Mouse (Mus musculus) forebrain, embryonic 11.5 days (tissue): ENCODE measurements around the gene Olfr600. TPM values are rescaled to one million over a fixed set of nuclear protein-coding genes. Genes with fewer than 3 reads are reported as not detected.
"Not testable (repeated sequence)": the region's sequence is repeated elsewhere in the genome, so short reads cannot be mapped to it uniquely, and the experiment has no call there.

Source experiments
- ATAC-seq: fragments of 200-750 bp; cut with Nextera tagmentation; replicated peaks from 2 replicates; pipeline ENCODE4 v1.8.0; 2017; ENCODE audit warnings: moderate TSS enrichment; ENCODE audit not compliant: low FRiP score
- DNase-seq: peaks from one replicate; pipeline ENCODE4 v3.0.0-alpha.2; 2017; ENCODE audit warnings: low spot score
- H3K27ac ChIP-seq: fragments of 300-500 bp; sonication (generic); 2 replicates; pipeline ENCODE4 v1.5.1; 2014; ENCODE audit warnings: low read depth, low read length
- H3K27me3 ChIP-seq: fragments of 300-500 bp; sonication (generic); 2 replicates; pipeline ENCODE4 v1.6.1; 2014; ENCODE audit warnings: mild to moderate bottlenecking, low read length, mixed read lengths; ENCODE audit not compliant: control insufficient read depth, insufficient read depth
- H3K36me3 ChIP-seq: fragments of 300-500 bp; sonication (generic); 2 replicates; pipeline ENCODE4 v1.6.1; 2014; ENCODE audit warnings: mild to moderate bottlenecking, low read length, moderate library complexity, mixed read lengths; ENCODE audit not compliant: control insufficient read depth, insufficient read depth
- H3K4me1 ChIP-seq: fragments of 300-500 bp; sonication (generic); replicated peaks from 2 replicates; pipeline ENCODE4 v1.6.1; 2014; ENCODE audit warnings: low read length, mixed read lengths; ENCODE audit not compliant: control insufficient read depth, insufficient read depth
- H3K4me2 ChIP-seq: fragments of 300-500 bp; sonication (generic); 2 replicates; pipeline ENCODE4 v1.6.1; 2014; ENCODE audit warnings: low read depth, mild to moderate bottlenecking, low read length, moderate library complexity, mixed read lengths; ENCODE audit not compliant: severe bottlenecking
- H3K4me3 ChIP-seq: fragments of 300-500 bp; sonication (generic); 2 replicates; pipeline ENCODE4 v1.5.1; 2014; ENCODE audit warnings: low read depth, low read length
- H3K9ac ChIP-seq: fragments of 300-500 bp; sonication (generic); 2 replicates; pipeline ENCODE4 v1.6.1; 2014; ENCODE audit warnings: low read length
- H3K9me3 ChIP-seq: fragments of 300-500 bp; sonication (generic); 2 replicates; pipeline ENCODE4 v1.6.1; 2016; ENCODE audit warnings: low read length, mixed read lengths; ENCODE audit not compliant: control insufficient read depth
- WGBS: fragments of 180-500 bp; shearing (Covaris S2); extraction: QIAGEN DNeasy Blood & Tissue Kit; methylation state at CpG from one replicate; pipeline ENCODE4 v1.1.7; 2014; 5-methylcytosine and 5-hydroxymethylcytosine counted together
- polyA plus RNA-seq: library from polyadenylated mRNA; unstranded; fragments of >200 nt; fragmentation: Nextera tagmentation; extraction: Ambion mirVana; gene quantifications from 2 replicates; pipeline ENCODE4 v1.2.1, GENCODE M21; 2014

Olfr600 gene
- not detected in 2 replicates for polyA plus RNA-seq

- Histone ChIP-seq H3K27ac (no peak within 1 kb of the TSS), H3K4me1 (no peaks in the 10 kb centered on the region), H3K36me3 (no peaks in the 10 kb centered on the region), H3K27me3 (no peaks in the 10 kb centered on the region), H3K4me3 (no peak within 1 kb of the TSS), H3K4me2 (no peak within 1 kb of the TSS), H3K9me3 (no peaks in the 10 kb centered on the region), H3K9ac (no peak within 1 kb of the TSS)
- DNase-seq (no peak), ATAC-seq (no peak)
Observed at GRCm38 (mm10) chr7:103349569-103349968, at the start of gene Olfr600. Gene Olfr600 (minus strand): TSS chr7:103349669.

GRCm38 (mm10) chr7:103398981-103399380 is 49.5 kb upstream of the Olfr600 start:
- H3K36me3 ChIP-seq: no peaks in the 10 kb centered on the region
- ATAC-seq (no peak), DNase-seq (no peak)
- no peaks in the 10 kb centered on the region for H3K27me3 ChIP-seq
- no peak overlapping the region for H3K27ac ChIP-seq
- H3K9me3 ChIP-seq: no peaks in the 10 kb centered on the region
- no peak overlapping the region for H3K4me2 ChIP-seq
- no peaks in the 10 kb centered on the region for H3K4me1 ChIP-seq
- H3K4me3 ChIP-seq: no peak overlapping the region
- H3K9ac ChIP-seq: no peak overlapping the region
- WGBS: 4% methylated on average over 1 of the region's 1 CpGs

DNA sequence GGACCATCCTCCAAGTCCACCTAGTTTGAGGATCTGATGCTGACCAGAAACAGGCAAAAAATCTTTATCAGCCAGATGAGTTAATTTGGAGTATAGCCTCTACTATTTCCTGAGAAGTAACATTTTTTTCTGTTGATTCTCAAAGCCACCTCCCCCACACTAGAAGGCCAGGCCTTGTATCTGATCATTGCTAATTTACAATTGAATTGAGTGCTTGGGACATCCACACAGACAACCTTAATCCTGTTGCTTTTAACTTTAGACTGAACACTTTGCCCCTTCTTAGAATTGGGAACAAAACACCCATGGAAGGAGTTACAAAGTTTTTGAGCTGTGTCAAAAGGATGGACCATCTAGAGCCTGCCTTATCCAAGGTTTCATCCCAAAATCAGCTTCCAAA is 48.3 kb upstream of the Olfr600 start:
- Histone ChIP-seq H3K27me3 (no peaks in the 10 kb centered on the region), H3K27ac (no peak overlapping the region), H3K36me3 (no peaks in the 10 kb centered on the region), H3K4me2 (no peak overlapping the region), H3K9ac (no peak overlapping the region), H3K4me1 (no peaks in the 10 kb centered on the region), H3K4me3 (no peak overlapping the region), H3K9me3 (no peaks in the 10 kb centered on the region)
- ATAC-seq (no peak), DNase-seq (no peak)

DNA sequence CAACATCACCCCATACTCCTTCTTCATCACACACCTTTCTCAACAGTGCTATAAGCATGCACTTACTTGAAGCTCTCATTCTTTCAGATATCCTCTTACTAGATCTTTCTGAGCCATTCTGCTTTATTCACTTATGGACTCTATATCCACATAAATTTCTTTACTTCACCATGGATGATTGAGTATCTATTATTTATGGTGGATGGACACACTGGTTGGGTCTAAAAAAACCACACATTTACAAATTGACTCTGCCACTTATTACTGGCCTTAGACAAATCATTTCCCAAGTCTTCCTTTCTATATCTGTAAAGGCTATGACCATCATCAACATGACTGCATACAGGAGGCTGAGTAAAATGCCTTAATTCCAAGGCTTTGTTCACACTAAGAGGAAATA is 36.6 kb upstream of the Olfr600 start, which contains the start of gene Olfr603:
Olfr603 (minus strand) TSS at position 101 of the 400 bp plus-strand sequence.
- H3K27me3 ChIP-seq: no peaks in the 10 kb centered on the region
- ATAC-seq: no peak

GRCm38 (mm10) chr7:103362555-103362954 is 13.1 kb upstream of the Olfr600 start, which contains the start of gene Olfr601:
Gene Olfr601 (minus strand): TSS chr7:103362655.
- Histone ChIP-seq H3K4me3 (no peak within 1 kb of the TSS), H3K9me3 (no peaks in the 10 kb centered on the region), H3K27ac (no peak within 1 kb of the TSS), H3K36me3 (no peaks in the 10 kb centered on the region), H3K27me3 (no peaks in the 10 kb centered on the region), H3K4me1 (no peaks in the 10 kb centered on the region), H3K4me2 (no peak within 1 kb of the TSS), H3K9ac (no peak within 1 kb of the TSS)
- 97% methylated on average over 1 of the region's 1 CpGs for WGBS
- no peak for DNase-seq
- ATAC-seq: no peak

More for the DNA sequence above, 36.6 kb upstream of the Olfr600 start, which contains the start of gene Olfr603:
- no peak within 1 kb of the TSS for H3K4me3 ChIP-seq
- H3K9ac ChIP-seq: no peak within 1 kb of the TSS
- no peaks in the 10 kb centered on the region for H3K4me1 ChIP-seq
- no peak within 1 kb of the TSS for H3K27ac ChIP-seq
- DNase-seq: no peak
- no peak within 1 kb of the TSS for H3K4me2 ChIP-seq
- H3K36me3 ChIP-seq: no peaks in the 10 kb centered on the region
- H3K9me3 ChIP-seq: no peaks in the 10 kb centered on the region

DNA sequence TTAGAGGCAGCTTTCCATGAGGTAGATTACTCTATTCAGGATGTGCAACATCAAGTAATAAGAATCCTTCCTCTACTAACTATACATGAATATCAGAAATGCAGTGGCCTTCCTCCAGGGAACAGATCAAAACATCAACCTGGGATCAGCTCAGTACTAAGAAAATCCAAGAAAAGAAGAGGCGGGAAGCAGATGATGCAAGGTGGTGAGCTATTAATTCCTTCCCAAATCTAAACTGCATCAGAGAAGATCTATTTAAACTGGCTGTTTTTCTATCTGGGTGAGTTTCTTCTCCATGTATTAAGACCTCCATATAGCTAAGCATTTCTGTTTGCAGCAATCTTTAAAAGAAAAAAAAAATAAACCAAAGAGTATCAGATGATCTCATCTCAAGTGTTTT is 13.9 kb downstream of the Olfr600 start, which contains the start of gene Olfr599:
Olfr599 (plus strand) TSS at position 301 of the 400 bp plus-strand sequence.
- no peak for ATAC-seq
- Histone ChIP-seq H3K27me3 (no peaks in the 10 kb centered on the region), H3K36me3 (no peaks in the 10 kb centered on the region)

GRCm38 (mm10) chr7:103323268-103323667 is 26.2 kb downstream of the Olfr600 start, which contains the start of gene Olfr598:
Gene Olfr598 (plus strand): TSS chr7:103323568.
- H3K4me1 ChIP-seq: no peaks in the 10 kb centered on the region
- no peak within 1 kb of the TSS for H3K4me2 ChIP-seq
- DNase-seq: no peak

More for the DNA sequence above, 13.9 kb downstream of the Olfr600 start, which contains the start of gene Olfr599:
- Histone ChIP-seq H3K4me1 (no peaks in the 10 kb centered on the region), H3K4me2 (no peak within 1 kb of the TSS), H3K27ac (no peak within 1 kb of the TSS), H3K4me3 (no peak within 1 kb of the TSS), H3K9me3 (no peaks in the 10 kb centered on the region), H3K9ac (no peak within 1 kb of the TSS)
- no peak for DNase-seq
- WGBS: 89% methylated on average over 1 of the region's 1 CpGs

DNA sequence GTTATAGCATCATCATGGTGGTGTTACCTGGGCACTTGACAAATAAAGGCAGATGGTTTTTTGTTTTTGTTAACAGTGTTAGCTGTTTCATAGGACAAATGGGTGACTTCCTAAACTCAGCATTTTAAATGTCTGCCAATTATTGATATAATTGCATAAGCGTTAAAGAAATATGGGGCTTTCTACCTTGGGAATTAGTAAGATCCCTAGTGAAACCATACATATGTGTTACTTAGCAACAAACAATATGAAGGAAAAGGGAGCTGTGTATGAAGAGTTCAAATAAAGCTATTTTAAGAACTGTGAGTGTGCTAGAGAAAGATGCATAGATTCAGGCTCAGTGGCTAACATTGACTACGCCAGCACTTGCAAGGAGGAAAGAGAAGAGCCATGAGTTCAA is 33.5 kb downstream of the Olfr600 start, which contains the start of gene Olfr597:
Olfr597 (plus strand) TSS at position 301 of the 400 bp plus-strand sequence.
- H3K27ac ChIP-seq, H3K9ac ChIP-seq, DNase-seq, H3K9me3 ChIP-seq, H3K27me3 ChIP-seq, H3K4me1 ChIP-seq, H3K4me3 ChIP-seq, ATAC-seq, H3K4me2 ChIP-seq, H3K36me3 ChIP-seq: not testable (repeated sequence)
- WGBS: 89% methylated on average over 2 of the region's 2 CpGs

More at GRCm38 (mm10) chr7:103323268-103323667, 26.2 kb downstream of the Olfr600 start, which contains the start of gene Olfr598:
- H3K27ac ChIP-seq: no peak within 1 kb of the TSS
- H3K27me3 ChIP-seq: no peaks in the 10 kb centered on the region
- ATAC-seq: no peak
- no peak within 1 kb of the TSS for H3K9ac ChIP-seq
- no peaks in the 10 kb centered on the region for H3K9me3 ChIP-seq
- H3K4me3 ChIP-seq: no peak within 1 kb of the TSS
- H3K36me3 ChIP-seq: no peaks in the 10 kb centered on the region

- not testable (repeated sequence) for H3K9ac ChIP-seq
- WGBS: 89% methylated on average over 2 of the region's 2 CpGs
Observed at GRCm38 (mm10) chr7:103305348-103305747, 44.1 kb downstream of the Olfr600 start, which contains the start of gene Olfr596. Gene Olfr596 (plus strand): TSS chr7:103305648.

More at GRCm38 (mm10) chr7:103305348-103305747, 44.1 kb downstream of the Olfr600 start, which contains the start of gene Olfr596:
- H3K27me3 ChIP-seq, H3K27ac ChIP-seq, H3K4me1 ChIP-seq, H3K36me3 ChIP-seq, DNase-seq, H3K9me3 ChIP-seq, H3K4me3 ChIP-seq, H3K4me2 ChIP-seq, ATAC-seq: not testable (repeated sequence)
